8 mouse cellular contexts compared by ENCODE assay signal in genomic region chr6:121473093-121473821, GRCm38 (mm10). TPM values are rescaled to one million over a fixed set of nuclear protein-coding genes. Genes with fewer than 3 reads are reported as not detected.
A peak's percentile ranks its signal among the peaks of the same experiment; 100 is the strongest.
DNase-seq lines count a peak whose midpoint lies in the region; ATAC-seq and TF ChIP-seq lines count a peak whose summit lies in the region.

Gene Iqsec3, minus strand, starts transcription at chr6:121473678.

- no peak within 1 kb of the TSS for H3K27ac ChIP-seq in embryonic facial prominence, embryonic 14.5 days (replicated peaks; ENCODE audit: low read depth, low read length)
- H3K27ac ChIP-seq in heart, embryonic 12.5 days (ENCODE audit: poor library complexity, severe bottlenecking) = no peak within 1 kb of the TSS
- no peak within 1 kb of the TSS for H3K27ac ChIP-seq in kidney, embryonic 16.5 days (ENCODE audit: low read length)
- no peak within 1 kb of the TSS for H3K27ac ChIP-seq in liver, adult 2 months (replicated peaks; ENCODE audit: insufficient read depth, low read depth, low read length)
- H3K27ac ChIP-seq in stomach, embryonic 14.5 days (ENCODE audit: low read length) = no peak within 1 kb of the TSS

- H3K36me3 ChIP-seq in embryonic facial prominence, embryonic 14.5 days (ENCODE audit: control insufficient read depth, insufficient read depth, low read length) = no peaks in the 10 kb centered on the region
- no peaks in the 10 kb centered on the region for H3K36me3 ChIP-seq in heart, embryonic 12.5 days
- no peaks in the 10 kb centered on the region for H3K36me3 ChIP-seq in kidney, embryonic 16.5 days (ENCODE audit: insufficient read depth, low read length)
- H3K36me3 ChIP-seq in liver, adult 2 months (ENCODE audit: control insufficient read depth, insufficient read depth, low read length) = no peaks in the 10 kb centered on the region
- no peaks in the 10 kb centered on the region for H3K36me3 ChIP-seq in stomach, embryonic 14.5 days (ENCODE audit: control insufficient read depth, insufficient read depth, low read length)

- TF ChIP-seq CTCF in liver, adult 2 months (IDR thresholded peaks at IDR 0.05; ENCODE audit: low read depth, low read length) = 0 out of 2 replicates have a peak, but pooled peaks have one; percentile 29

- peak within 1 kb of the TSS; percentile 19; the same call in 1 of the 2 replicates for H3K9ac ChIP-seq in embryonic facial prominence, embryonic 14.5 days (ENCODE audit: low read depth, low read length)
- H3K9ac ChIP-seq in heart, embryonic 12.5 days = no peak within 1 kb of the TSS
- no peak within 1 kb of the TSS for H3K9ac ChIP-seq in kidney, embryonic 16.5 days (replicated peaks; ENCODE audit: low read length)
- no peak within 1 kb of the TSS for H3K9ac ChIP-seq in liver, adult 2 months (ENCODE audit: low read depth, low read length)
- no peak within 1 kb of the TSS for H3K9ac ChIP-seq in stomach, embryonic 14.5 days (replicated peaks; ENCODE audit: low read depth, low read length)

- no peaks in the 10 kb centered on the region for H3K79me2 ChIP-seq in liver, adult 2 months (ENCODE audit: control insufficient read depth, insufficient read depth, low read length)

- peaks cover 31% of the 10 kb centered on the region for H3K27me3 ChIP-seq in embryonic facial prominence, embryonic 14.5 days (replicated peaks; ENCODE audit: control insufficient read depth, insufficient read depth, low read length)
- peaks cover 52% of the 10 kb centered on the region for H3K27me3 ChIP-seq in heart, embryonic 12.5 days (replicated peaks)
- H3K27me3 ChIP-seq in kidney, embryonic 16.5 days (ENCODE audit: insufficient read depth, low read length) = peaks cover 19% of the 10 kb centered on the region
- H3K27me3 ChIP-seq in liver, adult 2 months (ENCODE audit: control insufficient read depth, insufficient read depth, low read length) = 0 out of 2 replicates have a peak, but pooled peaks cover 5% of the 10 kb centered on the region
- H3K27me3 ChIP-seq in stomach, embryonic 14.5 days (ENCODE audit: control insufficient read depth, insufficient read depth, low read length) = 0 out of 2 replicates have a peak, but pooled peaks cover 6% of the 10 kb centered on the region

- H3K4me3 ChIP-seq in embryonic facial prominence, embryonic 14.5 days (ENCODE audit: low read depth, low read length) = peak within 1 kb of the TSS; percentile 37
- H3K4me3 ChIP-seq in heart, embryonic 12.5 days = peak within 1 kb of the TSS; percentile 45
- H3K4me3 ChIP-seq in kidney, embryonic 16.5 days (ENCODE audit: low read length) = peak within 1 kb of the TSS; percentile 35
- H3K4me3 ChIP-seq in liver, adult 2 months (ENCODE audit: insufficient read depth, low read depth, low read length) = no peak within 1 kb of the TSS
- peak within 1 kb of the TSS; percentile 26 for H3K4me3 ChIP-seq in stomach, embryonic 14.5 days (ENCODE audit: low read depth, low read length)

- peak; percentile 71 for DNase-seq in CD4-positive, CD25-positive, alpha-beta regulatory T cell, adult 2 months (ENCODE audit: low read depth, low spot score)
- DNase-seq in embryonic facial prominence, embryonic 14.5 days (ENCODE audit: low spot score) = peak; percentile 94
- peak; percentile 28 for DNase-seq in liver, adult 2 months (ENCODE audit: extremely low read depth, low read depth, low spot score)
- DNase-seq in naive thymus-derived CD4-positive, alpha-beta T cell, adult 2 months (ENCODE audit: low read depth) = peak; percentile 48

- no peaks in the 10 kb centered on the region for H3K9me3 ChIP-seq in embryonic facial prominence, embryonic 14.5 days (ENCODE audit: control insufficient read depth, low read length)
- H3K9me3 ChIP-seq in heart, embryonic 12.5 days (replicated peaks) = no peaks in the 10 kb centered on the region
- H3K9me3 ChIP-seq in kidney, embryonic 16.5 days (ENCODE audit: low read length) = no peaks in the 10 kb centered on the region
- no peaks in the 10 kb centered on the region for H3K9me3 ChIP-seq in stomach, embryonic 14.5 days (ENCODE audit: control insufficient read depth, low read depth, low read length)

- H3K4me1 ChIP-seq in embryonic facial prominence, embryonic 14.5 days (ENCODE audit: control insufficient read depth, insufficient read depth, low read length) = peaks cover 3% of the 10 kb centered on the region; the same call in 1 of the 2 replicates
- H3K4me1 ChIP-seq in heart, embryonic 12.5 days (replicated peaks) = peaks cover 8% of the 10 kb centered on the region
- H3K4me1 ChIP-seq in kidney, embryonic 16.5 days (ENCODE audit: insufficient read depth, low read length) = peaks cover 5% of the 10 kb centered on the region; the same call in 1 of the 2 replicates
- no peaks in the 10 kb centered on the region for H3K4me1 ChIP-seq in liver, adult 2 months (ENCODE audit: control insufficient read depth, insufficient read depth, low read length)
- H3K4me1 ChIP-seq in stomach, embryonic 14.5 days (ENCODE audit: control insufficient read depth, insufficient read depth, low read length) = peaks cover 4% of the 10 kb centered on the region; the same call in 1 of the 2 replicates

- H3K4me2 ChIP-seq in embryonic facial prominence, embryonic 14.5 days (ENCODE audit: low read depth, low read length) = peak within 1 kb of the TSS; percentile 77
- H3K4me2 ChIP-seq in heart, embryonic 12.5 days = peak within 1 kb of the TSS; percentile 84
- peak within 1 kb of the TSS; percentile 63 for H3K4me2 ChIP-seq in kidney, embryonic 16.5 days (replicated peaks; ENCODE audit: low read depth, low read length)
- peak within 1 kb of the TSS; percentile 53 for H3K4me2 ChIP-seq in stomach, embryonic 14.5 days (replicated peaks; ENCODE audit: low read depth, low read length)

- no peak for TF ChIP-seq POLR2A in liver, adult 2 months (IDR thresholded peaks at IDR 0.05; ENCODE audit: extremely low read depth, insufficient read depth, low read length)

- under 1% methylated on average over 38 of the region's 65 CpGs for WGBS in embryonic facial prominence, embryonic 14.5 days
- under 1% methylated on average over 59 of the region's 65 CpGs for WGBS in heart, embryonic 12.5 days
- WGBS in kidney, embryonic 16.5 days = under 1% methylated on average over 60 of the region's 65 CpGs
- 3% methylated on average over 63 of the region's 65 CpGs for WGBS in liver, adult 2 months
- 1% methylated on average over 63 of the region's 65 CpGs for WGBS in stomach, embryonic 14.5 days

- no peak for ATAC-seq in CD4-positive, CD25-positive, alpha-beta regulatory T cell, adult 4 months
- peak; percentile 96 for ATAC-seq in embryonic facial prominence, embryonic 14.5 days (ENCODE audit: low read depth)
- peak; percentile 78 for ATAC-seq in heart, embryonic 12.5 days (ENCODE audit: insufficient number of reproducible peaks, low FRiP score)
- peak; percentile 99 for ATAC-seq in kidney, embryonic 16.5 days (ENCODE audit: low FRiP score, low TSS enrichment)
- ATAC-seq in stomach, embryonic 14.5 days (ENCODE audit: insufficient number of reproducible peaks, insufficient read depth, low FRiP score, low read depth) = peak; percentile 90

RNA-seq across cellular contexts. Expression of gene Iqsec3, which starts in this region (rescaled TPM):
- not detected for polyA plus RNA-seq in CD4-positive, CD25-positive, alpha-beta regulatory T cell, adult 4 months (2017; shearing (Covaris generic))
- polyA plus RNA-seq in embryonic facial prominence, embryonic 14.5 days (2014; fragmentation: Nextera tagmentation; extraction: Ambion mirVana) = 0.39 and 0.51 TPM in 2 replicates
- not detected in 2 replicates for polyA plus RNA-seq in heart, embryonic 12.5 days (2016; fragmentation: Nextera tagmentation; extraction: Ambion mirVana)
- 0.04 and 0.09 TPM in 2 replicates for polyA plus RNA-seq in kidney, embryonic 16.5 days (2015; fragmentation: Nextera tagmentation; extraction: Ambion mirVana)
- total RNA-seq in liver, adult 2 months (2014; rRNA removed) = under 0.01 TPM in 1 of 2 replicates, not detected in the other
- polyA plus RNA-seq in liver, adult 2 months (2012; rRNA removed) = not detected in 2 replicates
- polyA plus RNA-seq in stomach, embryonic 14.5 days (2014; fragmentation: Nextera tagmentation; extraction: Ambion mirVana) = 0.19 and 0.29 TPM in 2 replicates

Comparison
In these comparisons a context has a peak if more than half of its experiments do, and no peak if none do; other contexts are left out.
1. Peak in DNase-seq, ATAC-seq, H3K4me3 ChIP-seq, H3K9ac ChIP-seq and H3K4me2 ChIP-seq in embryonic facial prominence, embryonic 14.5 days; RNA of the gene not detected or under 1 TPM.
2. Peak in ATAC-seq, H3K4me3 ChIP-seq and H3K4me2 ChIP-seq in heart, embryonic 12.5 days; RNA of the gene not detected or under 1 TPM.
3. Peak in ATAC-seq, H3K4me3 ChIP-seq and H3K4me2 ChIP-seq in kidney, embryonic 16.5 days; RNA of the gene not detected or under 1 TPM.
4. Peak in DNase-seq in liver, adult 2 months; RNA of the gene not detected or under 1 TPM.
5. Peak in ATAC-seq, H3K4me3 ChIP-seq and H3K4me2 ChIP-seq in stomach, embryonic 14.5 days; RNA of the gene not detected or under 1 TPM.
6. DNase-seq: peak in every context shown above with its lines; median percentile 94 in embryonic facial prominence, embryonic 14.5 days; 71 in CD4-positive, CD25-positive, alpha-beta regulatory T cell, adult 2 months; 48 in naive thymus-derived CD4-positive, alpha-beta T cell, adult 2 months; 28 in liver, adult 2 months.